Mouse (Mus musculus): ENCODE data around the gene Prelp.

DNA sequence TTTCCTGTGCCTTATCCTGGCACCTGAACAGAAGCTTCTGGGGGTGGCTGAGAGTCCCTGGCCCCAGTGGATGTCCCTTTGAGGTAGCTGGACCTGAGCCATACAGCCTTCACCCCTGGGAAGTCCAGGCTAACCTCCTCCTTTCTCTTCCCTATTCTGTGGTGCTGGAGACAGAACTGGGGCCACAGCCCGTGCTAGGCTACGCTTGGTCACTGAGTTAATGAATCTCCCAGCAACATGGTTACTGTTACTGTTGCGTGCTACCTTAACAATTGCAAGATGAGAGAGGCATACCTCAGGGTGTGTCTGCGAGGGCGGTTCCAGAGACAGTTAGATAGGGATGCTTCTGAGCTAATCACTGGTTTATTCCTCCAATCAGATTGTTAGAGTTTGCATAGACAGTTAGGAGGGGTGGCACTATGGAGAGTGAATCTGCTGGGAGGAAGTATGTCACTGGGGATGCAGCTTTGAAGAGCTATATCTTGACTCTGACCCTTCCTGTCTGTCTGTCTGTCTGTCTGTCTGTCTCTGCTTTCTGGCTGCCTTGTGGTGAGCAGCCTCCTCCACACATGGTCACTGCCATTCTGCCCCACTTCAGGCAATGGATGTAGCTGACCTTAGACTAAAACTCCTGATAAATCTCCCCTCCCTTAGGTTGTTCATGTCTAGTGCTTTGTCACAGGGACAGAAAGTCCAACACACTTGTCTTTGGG lies 33.5 kb downstream of the Prelp start:
- TF ChIP-seq POLR2A (IDR thresholded peaks at IDR 0.05; ENCODE audit: borderline replicate concordance, extremely low read depth, insufficient read depth, insufficient read length, poor library complexity, severe bottlenecking), result no peak
- no peak for TF ChIP-seq CTCF (IDR thresholded peaks at IDR 0.05; ENCODE audit: borderline replicate concordance, extremely low read depth, insufficient read depth, insufficient read length)

All from brain, embryonic 14.5 days (tissue).